Mouse (Mus musculus) lung, adult 2 months (tissue): ENCODE results near the gene Gm1113.

Experiments used
- CTCF ChIP-seq: fragments of 200-500 bp; IDR thresholded peaks from 2 replicates; pipeline ENCODE4 v1.5.1; 2011; ENCODE audit warnings: mild to moderate bottlenecking, low read length, control low read depth; ENCODE audit not compliant: insufficient read depth
- POLR2A ChIP-seq: fragments of 200-500 bp; IDR thresholded peaks from 2 replicates; pipeline ENCODE4 v1.6.1; 2011; ENCODE audit warnings: low read depth, mild to moderate bottlenecking, control low read depth, low read length, borderline replicate concordance; ENCODE audit errors: extremely low read depth

- no peak for TF ChIP-seq CTCF
- no peak for TF ChIP-seq POLR2A
Observed at GRCm38 (mm10) chr9:35508234-35508633, 9.8 kb downstream of the Gm1113 start.
